Mouse (Mus musculus) macrophage (primary cell): ENCODE measurements around the gene Slc43a1. TPM values are rescaled to one million over a fixed set of nuclear protein-coding genes. Genes with fewer than 3 reads are reported as not detected.
"Not testable (repeated sequence)": the region's sequence is repeated elsewhere in the genome, so short reads cannot be mapped to it uniquely, and the experiment has no call there.

Source experiments
- H3K27ac ChIP-seq: fragments of 350-480 bp; formaldehyde crosslinking; 2 replicates; pipeline ENCODE4 v1.9.0; 2021
- H3K36me3 ChIP-seq: fragments of 350-480 bp; formaldehyde crosslinking; 2 replicates; pipeline ENCODE4 v1.9.0; 2021; ENCODE audit errors: inconsistent target
- H3K4me3 ChIP-seq: fragments of 350-480 bp; formaldehyde crosslinking; 2 replicates; pipeline ENCODE4 v1.9.0; 2021; ENCODE audit errors: inconsistent target
- H3K79me2 ChIP-seq: fragments of 350-480 bp; formaldehyde crosslinking; 2 replicates; pipeline ENCODE4 v1.9.0; 2021; ENCODE audit errors: inconsistent target
- WGBS: methylation state at CpG from one replicate; pipeline ENCODE4 v1.1.7; 2026; ENCODE audit warnings: inconsistent platforms; ENCODE audit not compliant: missing documents; 5-methylcytosine and 5-hydroxymethylcytosine counted together
- polyA plus RNA-seq: library from polyadenylated mRNA; stranded (reverse); fragments of 250-400 nt; gene quantifications from 3 replicates; pipeline ENCODE4 v1.2.4, GENCODE M21; 2018; ENCODE audit warnings: inconsistent platforms
- total RNA-seq, 78 experiments: library from RNA; depleted of rRNA; stranded (reverse); fragments of 250-400 nt; gene quantifications; 1 replicate in 9 of 78; 2 replicates in 24 of 78; 3 replicates in 43 of 78; 4 replicates in 2 of 78; pipeline ENCODE4 v1.2.4; 2018; ENCODE audit warnings: inconsistent platforms in 56 of 78

The Slc43a1 gene
- total RNA-seq (2018; cell fraction: chromatin; rRNA removed): under 1 TPM in 2 of 26 experiments, not detected in 24; 0.29 to 0.57 TPM
- total RNA-seq (2018; cell fraction: cytosol; rRNA removed): under 1 TPM in 1 of 26 experiments, not detected in 25; 0.05 TPM
- not detected for total RNA-seq (2018; cell fraction: nucleus; rRNA removed)
- polyA plus RNA-seq: 0.10 to 0.20 TPM in 2 of 3 replicates, not detected in the other

DNA sequence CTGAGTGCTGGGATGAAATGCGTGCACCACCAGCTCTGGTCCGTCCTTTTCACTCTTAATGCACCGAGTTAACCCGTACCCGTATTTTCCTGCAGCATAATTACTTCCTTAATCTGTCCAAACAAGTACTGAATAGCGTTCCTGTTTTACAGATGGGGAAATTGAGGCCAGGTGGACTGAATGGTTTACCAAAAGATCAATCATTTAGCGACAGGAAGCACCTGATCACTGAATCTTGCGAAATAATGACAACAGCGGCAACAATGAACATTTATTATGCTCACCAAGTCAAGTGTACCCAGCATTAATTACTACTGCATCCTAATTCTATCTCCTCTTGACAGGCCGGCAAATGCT is at the start of gene Slc43a1:
Gene Slc43a1, plus strand, starts transcription at position 258 of the 357 bp plus-strand sequence.
- Histone ChIP-seq H3K79me2 (no peaks in the 10 kb centered on the region), H3K27ac (no peak within 1 kb of the TSS), H3K4me3 (no peak within 1 kb of the TSS), H3K36me3 (no peaks in the 10 kb centered on the region)
- WGBS: 18% methylated on average over 10 of the region's 10 CpGs

DNA sequence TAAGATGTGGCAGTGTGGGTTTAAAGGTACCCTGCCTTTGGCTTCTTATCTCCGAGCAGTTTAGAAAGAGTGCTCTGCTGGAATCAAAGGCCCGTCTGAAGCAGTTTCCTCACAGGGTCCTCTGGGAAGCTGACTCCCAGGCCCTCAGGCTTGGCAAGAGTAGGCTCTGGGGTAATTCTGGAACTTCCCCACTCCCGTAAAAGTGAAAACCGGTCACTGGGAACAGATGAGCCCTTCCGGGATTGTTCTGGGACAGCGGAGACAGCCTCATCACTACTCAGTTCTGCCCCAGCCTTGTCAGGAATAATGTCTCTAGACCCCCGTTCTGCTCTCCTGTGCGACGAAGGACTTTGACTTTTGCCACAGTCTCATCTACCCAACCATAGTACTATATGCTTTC is 48.2 kb upstream of the Slc43a1 start:
- Histone ChIP-seq H3K4me3 (no peak overlapping the region), H3K36me3 (no peaks in the 10 kb centered on the region), H3K79me2 (no peaks in the 10 kb centered on the region), H3K27ac (no peak overlapping the region)
- WGBS: 92% methylated on average over 9 of the region's 9 CpGs

DNA sequence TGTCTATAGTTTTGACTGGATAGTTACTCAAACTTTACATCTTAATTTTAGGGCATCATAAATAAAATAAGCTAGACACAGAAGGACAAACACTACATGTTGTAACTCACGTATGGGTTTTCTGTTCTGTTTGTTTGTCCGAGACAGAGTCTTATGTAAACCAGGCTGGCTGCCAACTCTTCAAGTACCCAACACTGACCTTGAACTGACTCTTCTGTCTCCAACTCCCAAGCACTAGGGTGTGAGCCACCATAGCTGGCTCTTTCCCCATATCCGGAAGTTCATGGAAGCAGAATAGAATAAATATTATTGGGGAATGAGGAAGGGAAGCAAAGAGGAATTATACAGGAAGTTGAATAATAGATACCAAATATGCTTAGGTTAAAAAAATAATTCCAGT is 46.1 kb upstream of the Slc43a1 start:
- WGBS: 66% methylated on average over 3 of the region's 3 CpGs
- no peak overlapping the region for H3K4me3 ChIP-seq

DNA sequence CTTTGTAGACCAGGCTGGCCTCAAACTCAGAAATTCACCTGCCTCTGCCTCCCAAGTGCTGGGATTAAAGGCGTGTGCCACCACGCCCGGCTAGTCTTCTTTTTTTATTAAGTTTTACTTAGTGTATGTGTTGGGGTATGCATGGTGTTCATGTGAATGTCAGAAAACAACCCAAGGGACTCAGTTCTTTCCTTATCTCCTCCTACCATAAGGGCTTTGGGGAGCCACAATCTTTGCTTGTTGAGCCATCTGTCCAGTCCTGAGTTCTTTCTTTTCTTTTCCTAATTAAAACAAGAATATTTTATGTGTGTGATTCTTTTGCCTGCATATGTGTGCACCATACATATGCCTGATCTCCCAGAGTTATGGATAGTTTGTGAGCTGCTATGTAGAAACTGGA is 45.5 kb upstream of the Slc43a1 start:
- Histone ChIP-seq H3K79me2 (no peaks in the 10 kb centered on the region), H3K27ac (no peak overlapping the region), H3K36me3 (no peaks in the 10 kb centered on the region), H3K4me3 (no peak overlapping the region)
- WGBS: 93% methylated on average over 3 of the region's 3 CpGs

More for the DNA sequence above, 46.1 kb upstream of the Slc43a1 start:
- no peaks in the 10 kb centered on the region for H3K36me3 ChIP-seq
- no peak overlapping the region for H3K27ac ChIP-seq
- no peaks in the 10 kb centered on the region for H3K79me2 ChIP-seq

DNA sequence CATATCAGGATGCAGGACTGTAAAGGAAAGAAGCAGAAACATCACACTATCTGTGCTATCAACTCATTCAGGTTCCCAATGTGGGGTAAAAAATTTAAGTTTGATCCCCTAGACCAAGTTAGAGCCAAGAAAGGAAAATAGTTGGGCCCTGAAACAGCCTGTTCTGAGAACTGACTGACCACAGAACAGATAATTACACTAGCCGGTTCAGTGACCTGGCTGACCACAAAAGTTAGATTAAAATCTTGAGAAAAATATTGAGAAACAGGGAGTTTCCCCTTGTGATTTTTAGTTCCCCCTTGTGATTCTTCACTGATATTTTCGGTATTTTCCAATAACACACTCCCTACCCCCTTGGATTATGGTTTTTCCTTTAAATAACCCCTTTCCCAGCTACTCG is 44.8 kb upstream of the Slc43a1 start:
- WGBS: 33% methylated on average over 3 of the region's 3 CpGs
- Histone ChIP-seq H3K27ac (no peak overlapping the region), H3K36me3 (no peaks in the 10 kb centered on the region), H3K79me2 (no peaks in the 10 kb centered on the region), H3K4me3 (no peak overlapping the region)

DNA sequence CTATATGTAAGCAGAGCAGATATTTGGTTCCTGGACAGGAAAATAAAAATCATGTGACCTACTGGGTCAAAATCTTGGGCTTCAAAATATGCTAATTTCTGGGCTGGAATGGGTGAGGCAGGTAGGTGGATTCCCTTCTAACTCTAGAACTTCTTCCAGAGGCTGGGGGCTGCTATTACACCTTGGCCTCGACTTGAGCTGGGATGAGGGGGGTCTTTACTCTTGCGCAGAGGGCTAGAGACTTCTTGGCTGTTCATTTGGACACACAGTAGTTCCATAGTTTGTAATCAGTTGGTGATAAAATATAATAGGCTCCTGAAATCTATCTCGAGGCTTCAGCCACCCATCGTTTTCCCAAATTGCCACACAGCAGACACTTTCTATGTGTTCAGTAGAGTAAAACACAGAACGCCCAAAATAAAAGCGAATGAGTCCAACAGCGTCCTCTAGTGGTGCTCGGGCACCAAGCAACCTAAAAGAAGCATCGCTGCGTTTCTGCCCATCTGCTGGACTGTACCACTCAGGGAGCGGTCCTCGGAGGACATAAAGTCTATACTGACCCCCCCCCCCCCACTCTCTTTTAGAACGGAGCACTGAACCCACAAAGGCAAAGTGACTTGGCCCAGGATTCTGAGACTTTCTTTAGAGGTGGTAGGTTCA is 40.7 kb upstream of the Slc43a1 start:
- H3K27ac ChIP-seq: peak overlapping the region; percentile 80
- peak overlapping the region; percentile 83 for H3K4me3 ChIP-seq
- peaks cover 11% of the 10 kb centered on the region; the same call in 1 of the 2 replicates for H3K36me3 ChIP-seq
- WGBS: 13% methylated on average over 13 of the region's 13 CpGs
- peaks cover 29% of the 10 kb centered on the region for H3K79me2 ChIP-seq

DNA sequence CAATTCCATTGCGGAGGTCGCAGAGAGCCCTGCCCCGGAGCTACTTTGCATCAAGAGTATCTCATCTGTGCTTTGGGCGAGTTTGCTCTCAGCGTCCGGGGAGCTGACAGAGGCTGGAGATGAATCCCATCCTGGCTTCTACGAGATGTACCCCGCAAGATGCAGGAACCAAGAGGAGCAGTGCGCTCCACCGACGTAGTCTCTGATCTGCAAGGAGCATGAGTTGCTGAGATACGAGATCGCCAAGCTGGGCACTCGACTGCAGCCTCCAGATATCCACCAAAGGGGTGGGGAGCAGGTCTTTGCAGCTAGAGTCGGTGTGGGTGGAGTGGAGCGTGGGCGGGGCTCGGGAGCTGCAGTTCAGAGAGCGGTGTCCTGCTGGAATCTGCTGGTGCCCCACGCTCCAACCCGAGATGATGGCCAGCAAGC is 40.1 kb upstream of the Slc43a1 start, which contains the start of gene Ube2l6:
Gene Ube2l6, plus strand, starts transcription at position 336 of the 429 bp plus-strand sequence.
- H3K4me3 ChIP-seq: peak within 1 kb of the TSS; percentile 83
- peaks cover 16% of the 10 kb centered on the region for H3K36me3 ChIP-seq
- WGBS: 0% methylated on average over 21 of the region's 21 CpGs
- peak within 1 kb of the TSS; percentile 80 for H3K27ac ChIP-seq
- peaks cover 31% of the 10 kb centered on the region for H3K79me2 ChIP-seq

DNA sequence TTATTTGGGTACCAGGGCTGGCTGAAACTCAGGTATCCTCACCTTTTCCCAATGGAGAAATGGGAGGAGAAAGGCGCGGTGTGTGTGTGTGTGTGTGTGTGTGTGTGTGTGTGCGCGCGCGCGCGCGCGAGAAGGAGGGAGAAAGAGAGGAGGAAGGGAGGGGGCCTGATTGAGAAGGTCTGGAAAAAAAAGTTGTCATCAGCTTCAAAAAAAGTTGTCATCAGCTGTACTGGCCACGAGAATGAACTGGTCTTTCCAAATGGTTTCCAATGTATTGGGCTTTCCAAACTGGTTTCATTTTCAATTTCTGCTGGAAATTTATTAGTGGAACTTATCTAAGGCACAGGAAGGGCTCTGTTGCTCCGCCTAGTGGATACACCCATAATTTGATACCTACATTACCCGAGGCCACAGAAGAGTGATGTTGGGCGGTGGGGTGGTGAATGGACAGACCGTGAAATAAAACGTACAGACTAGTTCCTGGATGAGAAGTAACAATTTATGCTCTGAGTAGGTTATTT is 39.5 kb upstream of the Slc43a1 start:
- peak overlapping the region; percentile 83 for H3K4me3 ChIP-seq
- peaks cover 22% of the 10 kb centered on the region for H3K36me3 ChIP-seq
- peak overlapping the region; percentile 80 for H3K27ac ChIP-seq
- H3K79me2 ChIP-seq: peaks cover 31% of the 10 kb centered on the region
- WGBS: 0% methylated on average over 14 of the region's 16 CpGs

DNA sequence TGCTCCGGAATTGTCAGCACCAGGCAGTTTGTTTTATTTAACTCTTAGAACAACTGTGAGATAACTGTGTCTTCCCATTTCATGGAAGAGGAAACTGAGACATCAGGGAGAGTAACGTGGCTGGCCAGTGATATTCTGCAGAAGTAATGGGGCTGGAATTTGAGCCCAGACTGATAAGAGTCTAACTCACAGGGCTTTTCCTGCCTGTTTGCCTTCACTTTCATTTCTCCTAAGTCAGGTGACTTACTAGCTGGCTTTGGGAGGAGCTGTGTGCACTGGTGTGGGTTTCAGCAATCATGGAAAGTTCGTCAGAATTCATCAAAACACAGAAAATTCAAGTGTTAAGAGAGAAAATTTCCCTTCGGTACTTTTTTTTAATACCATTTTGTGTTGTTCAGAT is 38.3 kb upstream of the Slc43a1 start:
- WGBS: 32% methylated on average over 4 of the region's 4 CpGs
- H3K27ac ChIP-seq: peak overlapping the region; percentile 80
- H3K4me3 ChIP-seq: peak overlapping the region; percentile 83
- peaks cover 31% of the 10 kb centered on the region for H3K79me2 ChIP-seq
- H3K36me3 ChIP-seq: peaks cover 34% of the 10 kb centered on the region

DNA sequence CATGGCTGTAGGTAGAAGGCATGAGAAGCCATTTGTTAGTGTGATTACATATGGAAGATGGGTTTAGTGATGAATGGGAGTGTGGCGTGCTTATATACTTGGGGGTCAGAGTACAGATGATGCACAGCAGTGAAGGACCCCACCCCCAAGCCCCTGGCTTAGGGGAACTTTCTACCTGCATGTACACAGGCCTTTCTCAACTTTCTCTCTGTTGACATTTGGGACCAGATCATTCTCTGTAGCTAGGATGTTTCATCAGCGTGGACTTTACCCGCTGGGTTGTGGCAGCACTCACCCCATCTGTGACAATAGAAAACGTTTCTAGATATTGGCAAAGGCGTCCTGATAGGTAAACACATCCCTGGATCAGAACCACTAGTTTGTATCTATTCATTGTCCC is 37.4 kb upstream of the Slc43a1 start:
- 98% methylated on average over 4 of the region's 5 CpGs for WGBS

DNA sequence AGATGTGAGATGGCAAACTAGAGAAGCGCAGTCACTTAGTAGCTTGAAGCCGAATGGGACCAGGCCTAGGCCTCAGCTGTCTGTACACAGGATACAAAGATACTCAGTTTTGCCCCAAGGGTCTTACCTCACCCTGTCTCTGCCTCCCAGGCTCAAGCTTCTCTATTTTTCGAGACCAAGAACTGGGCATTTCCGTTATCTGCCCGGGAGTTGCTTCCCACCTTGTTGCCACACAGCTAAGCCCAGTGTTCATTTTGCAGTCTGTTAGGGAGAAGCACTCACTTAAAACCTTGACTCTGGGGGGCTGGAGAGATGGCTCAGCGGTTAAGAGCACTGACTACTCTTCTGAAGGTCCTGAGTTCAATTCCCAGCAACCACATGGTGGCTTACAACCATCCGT is 34.7 kb upstream of the Slc43a1 start:
- Histone ChIP-seq H3K36me3 (peaks cover 68% of the 10 kb centered on the region), H3K27ac (no peak overlapping the region)
- 75% methylated on average over 7 of the region's 7 CpGs for WGBS

More for the DNA sequence above, 37.4 kb upstream of the Slc43a1 start:
- Histone ChIP-seq H3K79me2 (peaks cover 31% of the 10 kb centered on the region), H3K36me3 (peaks cover 43% of the 10 kb centered on the region)
- H3K4me3 ChIP-seq, H3K27ac ChIP-seq: not testable (repeated sequence)

DNA sequence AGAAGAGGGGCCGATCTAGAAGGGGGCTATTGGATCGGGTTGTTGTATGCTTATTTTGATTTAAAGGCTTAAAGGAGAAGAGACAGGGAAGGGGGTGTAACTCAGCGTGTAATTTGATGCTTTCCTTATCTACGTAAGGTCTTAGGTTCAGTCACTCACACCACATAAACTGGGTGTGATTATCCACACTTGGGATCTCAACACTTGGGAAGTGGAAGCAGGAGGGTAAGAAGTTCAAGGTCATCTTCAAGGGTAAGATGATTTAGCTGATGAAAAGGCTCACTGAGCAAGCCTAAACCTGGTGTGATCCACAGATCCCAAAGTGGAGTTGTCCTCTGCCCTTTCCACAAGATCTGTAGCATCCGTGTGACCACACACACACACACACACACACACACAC is 32.1 kb upstream of the Slc43a1 start:
- no peak overlapping the region for H3K4me3 ChIP-seq
- peaks cover 17% of the 10 kb centered on the region for H3K79me2 ChIP-seq
- no peak overlapping the region for H3K27ac ChIP-seq
- WGBS: 90% methylated on average over 5 of the region's 5 CpGs
- peaks cover 73% of the 10 kb centered on the region for H3K36me3 ChIP-seq

More for the DNA sequence above, 34.7 kb upstream of the Slc43a1 start:
- Histone ChIP-seq H3K4me3 (no peak overlapping the region), H3K79me2 (peaks cover 31% of the 10 kb centered on the region)

DNA sequence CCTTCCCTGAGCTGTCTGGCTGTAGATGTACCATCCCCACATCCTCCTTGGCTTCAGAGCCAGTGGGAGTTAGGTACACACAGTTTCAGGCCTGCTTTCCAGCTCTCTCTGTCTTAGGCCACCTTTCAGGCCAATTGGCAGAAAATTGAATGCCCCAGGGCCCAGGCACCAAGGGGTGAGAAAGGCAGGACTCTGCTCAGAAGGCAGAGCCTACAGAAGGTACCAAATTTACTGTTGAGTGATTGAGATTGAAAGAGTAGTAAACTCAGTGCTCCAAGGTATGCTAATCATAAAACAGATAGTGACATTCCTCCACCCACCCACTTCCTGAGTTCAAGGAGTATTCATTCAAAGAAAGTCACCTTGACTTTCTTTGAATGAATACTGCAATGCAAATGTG is 29.3 kb upstream of the Slc43a1 start:
- Histone ChIP-seq H3K79me2 (no peaks in the 10 kb centered on the region), H3K36me3 (peaks cover 48% of the 10 kb centered on the region), H3K4me3 (no peak overlapping the region), H3K27ac (no peak overlapping the region)

DNA sequence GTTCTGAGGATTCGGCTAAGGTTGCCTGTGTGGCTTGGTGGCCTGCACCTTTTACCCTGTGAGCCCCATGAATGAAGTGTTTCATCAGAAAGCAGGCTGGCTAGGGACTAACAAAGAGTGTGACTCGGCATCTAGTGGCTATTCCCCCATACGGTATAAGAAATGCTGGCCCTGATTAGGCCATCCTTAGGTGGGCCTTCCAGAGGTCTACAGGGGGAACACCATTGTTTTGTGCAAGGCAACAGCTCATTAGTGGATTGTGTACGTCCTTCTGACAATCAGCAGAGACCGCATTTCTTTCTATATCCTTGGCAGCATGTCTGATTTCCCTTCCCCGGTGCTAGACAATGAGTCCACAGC is 28.1 kb upstream of the Slc43a1 start:
- 90% methylated on average over 6 of the region's 6 CpGs for WGBS
- H3K4me3 ChIP-seq: no peak overlapping the region
- no peak overlapping the region for H3K27ac ChIP-seq
- H3K79me2 ChIP-seq: no peaks in the 10 kb centered on the region
- H3K36me3 ChIP-seq: peaks cover 37% of the 10 kb centered on the region

DNA sequence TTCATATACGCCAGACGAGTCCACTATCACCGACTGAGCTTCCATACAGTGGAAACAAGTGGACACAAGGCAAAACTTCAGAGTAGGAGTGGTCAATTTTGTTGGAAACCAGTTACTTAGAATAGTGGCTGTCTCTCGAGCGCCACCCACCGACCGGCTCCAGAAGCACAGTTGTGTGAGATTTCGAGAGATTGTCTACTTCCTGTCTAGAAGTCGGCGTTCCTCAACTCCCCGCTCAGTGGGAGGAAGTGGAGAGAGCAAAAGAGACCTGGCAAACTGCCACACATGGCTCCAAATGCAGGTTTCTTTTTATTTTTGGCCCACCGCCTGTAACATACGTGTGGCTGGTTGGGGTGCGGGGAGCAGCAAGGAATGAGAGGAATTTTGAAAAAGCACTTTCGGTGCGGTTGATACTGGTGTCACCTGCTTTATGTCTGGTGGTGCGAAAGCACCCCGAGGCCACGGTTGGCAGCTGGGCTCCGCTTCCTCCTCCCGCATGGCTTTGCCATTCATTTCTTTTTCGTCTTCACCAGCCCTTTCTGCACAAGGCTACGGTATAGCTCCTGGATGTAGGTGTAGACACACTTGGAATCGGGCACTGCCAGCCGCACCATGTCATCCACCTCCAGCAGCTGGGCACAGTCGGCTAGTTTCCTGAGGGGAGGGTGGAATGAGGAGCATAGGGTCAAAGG is 27.6 kb upstream of the Slc43a1 start:
- Histone ChIP-seq H3K4me3 (no peak overlapping the region; the same call in 1 of the 2 replicates), H3K79me2 (no peaks in the 10 kb centered on the region), H3K27ac (no peak overlapping the region), H3K36me3 (peaks cover 31% of the 10 kb centered on the region)
- WGBS: 47% methylated on average over 26 of the region's 26 CpGs
